Comparison of ENCODE assay signal across 20 mouse cellular contexts in the genomic region with DNA sequence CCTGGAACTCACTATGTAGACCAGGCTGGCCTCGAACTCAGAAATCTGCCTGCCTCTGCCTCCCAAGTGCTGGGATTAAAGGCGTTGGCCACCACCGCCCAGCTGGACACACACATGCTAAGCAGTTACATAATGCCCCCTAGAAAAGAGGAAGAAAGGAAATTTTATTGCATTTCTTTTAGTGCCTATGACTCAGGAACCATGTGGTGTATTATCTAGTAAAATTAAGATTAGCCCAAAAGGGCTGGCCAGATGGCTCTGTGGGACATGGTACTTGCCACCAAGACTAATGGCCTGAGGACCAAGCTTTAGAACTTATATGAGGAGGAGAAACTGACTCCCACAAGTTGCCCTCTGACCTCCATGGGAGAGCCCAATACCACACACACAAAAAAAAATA. TPM values are rescaled to one million over a fixed set of nuclear protein-coding genes. Genes with fewer than 3 reads are reported as not detected.
DNase-seq lines count a peak whose midpoint lies in the region; ATAC-seq and TF ChIP-seq lines count a peak whose summit lies in the region.
"Had no signal": no experiment of that assay in that cellular context is flagged by ENCODE, and none has a peak within 500 bp of the region (broad histone marks: within the 10 kb centered on the region; RNA-seq: fewer than 3 reads in every experiment).

No protein-coding gene starts in this region.

- TF ChIP-seq CTCF in liver, adult 2 months (IDR thresholded peaks at IDR 0.05; ENCODE audit: low read depth, low read length): no peak
- TF ChIP-seq CTCF in bone marrow macrophage, adult 2 months (IDR thresholded peaks at IDR 0.05; ENCODE audit: low read depth, low read length): no peak

- H3K9me3 ChIP-seq in hindbrain, embryonic 13.5 days: no peaks in the 10 kb centered on the region
- H3K9me3 ChIP-seq: embryonic facial prominence, embryonic 10.5 days; forebrain, embryonic 13.5 days; hindbrain, embryonic 12.5 days had no signal

- H3K27me3 ChIP-seq in liver, adult 2 months (ENCODE audit: control insufficient read depth, insufficient read depth, low read length): no peaks in the 10 kb centered on the region
- H3K27me3 ChIP-seq in hindbrain, embryonic 13.5 days: no peaks in the 10 kb centered on the region
- H3K27me3 ChIP-seq: forebrain, embryonic 13.5 days; hindbrain, embryonic 12.5 days had no signal

- no peak for TF ChIP-seq POLR2A in liver, adult 2 months (IDR thresholded peaks at IDR 0.05; ENCODE audit: extremely low read depth, insufficient read depth, low read length)
- no peak for TF ChIP-seq POLR2A in bone marrow macrophage, adult 2 months (IDR thresholded peaks at IDR 0.05; ENCODE audit: borderline replicate concordance, low read depth, low read length)

- H3K4me2 ChIP-seq in hindbrain, embryonic 13.5 days: no peak overlapping the region
- H3K4me2 ChIP-seq: forebrain, embryonic 13.5 days; hindbrain, embryonic 12.5 days had no signal

- DNase-seq in liver, adult 2 months (ENCODE audit: extremely low read depth, low read depth, low spot score): no peak
- no peak for DNase-seq in liver
- no peak for DNase-seq in urinary bladder, postnatal 25 days (ENCODE audit: low spot score)
- DNase-seq in right cerebral cortex, postnatal 14 days: no peak
- DNase-seq: adrenal gland, postnatal 14 days; cerebellum, adult 18-20 months; cerebellum, adult 9-11 months; cerebellum, postnatal 36 days; forebrain, postnatal 0 days; gastrocnemius, postnatal 25 days; heart, adult 11 months; heart, postnatal 10 days; heart, postnatal 4 days had no signal

- peak overlapping the region; percentile 62; the same call in 1 of the 2 replicates for H3K27ac ChIP-seq in liver, adult 2 months (replicated peaks; ENCODE audit: insufficient read depth, low read depth, low read length)
- H3K27ac ChIP-seq in bone marrow macrophage, adult 2 months (ENCODE audit: insufficient read depth, low read depth, low read length): peak overlapping the region; percentile 52
- no peak overlapping the region for H3K27ac ChIP-seq in hindbrain, embryonic 13.5 days
- H3K27ac ChIP-seq: embryonic facial prominence, embryonic 10.5 days; forebrain, embryonic 13.5 days; hindbrain, embryonic 12.5 days; hindbrain, postnatal 0 days had no signal

- WGBS in liver, adult 2 months: 94% methylated on average over 3 of the region's 3 CpGs
- WGBS in hindbrain, embryonic 13.5 days: 89% methylated on average over 3 of the region's 3 CpGs

- peak; percentile 57 for ATAC-seq in megakaryocyte, adult 5-6 weeks (ENCODE audit: poor library complexity, severe bottlenecking)
- no peak for ATAC-seq in hindbrain, embryonic 13.5 days (ENCODE audit: low FRiP score)
- ATAC-seq: forebrain, embryonic 13.5 days; forebrain, postnatal 0 days; hindbrain, postnatal 0 days had no signal

- H3K36me3 ChIP-seq in liver, adult 2 months (ENCODE audit: control insufficient read depth, insufficient read depth, low read length): no peaks in the 10 kb centered on the region
- peaks cover 4% of the 10 kb centered on the region; the same call in 1 of the 2 replicates for H3K36me3 ChIP-seq in hindbrain, embryonic 13.5 days
- H3K36me3 ChIP-seq: hindbrain, embryonic 12.5 days had no signal

- no peaks in the 10 kb centered on the region for H3K79me2 ChIP-seq in liver, adult 2 months (ENCODE audit: control insufficient read depth, insufficient read depth, low read length)

- no peak overlapping the region for H3K4me3 ChIP-seq in liver, adult 2 months (ENCODE audit: insufficient read depth, low read depth, low read length)
- H3K4me3 ChIP-seq in bone marrow macrophage, adult 2 months (ENCODE audit: insufficient read depth, low read length): no peak overlapping the region
- no peak overlapping the region for H3K4me3 ChIP-seq in hindbrain, embryonic 13.5 days
- H3K4me3 ChIP-seq: embryonic facial prominence, embryonic 10.5 days; forebrain, embryonic 13.5 days; hindbrain, embryonic 12.5 days had no signal

- peaks cover 10% of the 10 kb centered on the region; the same call in 1 of the 2 replicates for H3K4me1 ChIP-seq in liver, adult 2 months (ENCODE audit: control insufficient read depth, insufficient read depth, low read length)
- H3K4me1 ChIP-seq in bone marrow macrophage, adult 2 months (ENCODE audit: control insufficient read depth, insufficient read depth, low read length): peaks cover 14% of the 10 kb centered on the region
- H3K4me1 ChIP-seq in hindbrain, embryonic 13.5 days (replicated peaks): peaks cover 22% of the 10 kb centered on the region

- no peak overlapping the region for H3K9ac ChIP-seq in liver, adult 2 months (ENCODE audit: low read depth, low read length)
- H3K9ac ChIP-seq in hindbrain, embryonic 13.5 days: no peak overlapping the region
- H3K9ac ChIP-seq: forebrain, embryonic 13.5 days; forebrain, postnatal 0 days; hindbrain, embryonic 12.5 days had no signal

RNA-seq across cellular contexts. Expression of a gene that starts 4.1 kb away (rescaled TPM):
- 0.83 and 1.3 TPM in 2 replicates for total RNA-seq in liver, adult 2 months (2014; rRNA removed)
- 0.85 and 0.93 TPM in 2 replicates for polyA plus RNA-seq in liver, adult 2 months (2012; rRNA removed)
- 8.6 and 12.9 TPM in 2 replicates for polyA plus RNA-seq in bone marrow macrophage, adult 2 months (2012; ENCODE audit: insufficient read depth, insufficient read length, missing spikeins)
- not detected in 2 replicates for total RNA-seq in megakaryocyte, adult 5-6 weeks (2015)
- not detected in 2 replicates for total RNA-seq in megakaryocyte, adult 5-6 weeks (2017)
- 31.6 and 33.8 TPM in 2 replicates for polyA plus RNA-seq in hindbrain, embryonic 13.5 days (2015; fragmentation: Nextera tagmentation; extraction: Ambion mirVana)

RNA-seq across cellular contexts. Expression of a gene that starts 13.5 kb away (rescaled TPM):
- total RNA-seq in liver, adult 2 months (2014; rRNA removed): 3.7 and 5.5 TPM in 2 replicates
- polyA plus RNA-seq in liver, adult 2 months (2012; rRNA removed): 9.9 and 12.9 TPM in 2 replicates
- polyA plus RNA-seq in bone marrow macrophage, adult 2 months (2012; ENCODE audit: insufficient read depth, insufficient read length, missing spikeins): 25.8 and 28.4 TPM in 2 replicates
- total RNA-seq in megakaryocyte, adult 5-6 weeks (2015): 20.5 and 20.6 TPM in 2 replicates
- 9.5 and 9.9 TPM in 2 replicates for total RNA-seq in megakaryocyte, adult 5-6 weeks (2017)
- polyA plus RNA-seq in hindbrain, embryonic 13.5 days (2015; fragmentation: Nextera tagmentation; extraction: Ambion mirVana): 27.5 and 28.4 TPM in 2 replicates

RNA-seq across cellular contexts. Expression of a gene that starts 21.0 kb away (rescaled TPM):
- 25.3 and 26.4 TPM in 2 replicates for total RNA-seq in liver, adult 2 months (2014; rRNA removed)
- 35.8 and 63.0 TPM in 2 replicates for polyA plus RNA-seq in liver, adult 2 months (2012; rRNA removed)
- 126 and 134 TPM in 2 replicates for polyA plus RNA-seq in bone marrow macrophage, adult 2 months (2012; ENCODE audit: insufficient read depth, insufficient read length, missing spikeins)
- 29.3 and 30.2 TPM in 2 replicates for total RNA-seq in megakaryocyte, adult 5-6 weeks (2015)
- total RNA-seq in megakaryocyte, adult 5-6 weeks (2017): 47.9 and 49.6 TPM in 2 replicates
- 44.9 and 47.2 TPM in 2 replicates for polyA plus RNA-seq in hindbrain, embryonic 13.5 days (2015; fragmentation: Nextera tagmentation; extraction: Ambion mirVana)

RNA-seq across cellular contexts. Expression of a gene that starts 29.1 kb away (rescaled TPM):
- total RNA-seq in liver, adult 2 months (2014; rRNA removed): 33.3 and 38.3 TPM in 2 replicates
- polyA plus RNA-seq in liver, adult 2 months (2012; rRNA removed): 44.6 and 54.8 TPM in 2 replicates
- 71.9 and 73.2 TPM in 2 replicates for polyA plus RNA-seq in bone marrow macrophage, adult 2 months (2012; ENCODE audit: insufficient read depth, insufficient read length, missing spikeins)
- total RNA-seq in megakaryocyte, adult 5-6 weeks (2015): 35.5 and 46.1 TPM in 2 replicates
- total RNA-seq in megakaryocyte, adult 5-6 weeks (2017): 28.7 and 39.4 TPM in 2 replicates
- 147 and 149 TPM in 2 replicates for polyA plus RNA-seq in hindbrain, embryonic 13.5 days (2015; fragmentation: Nextera tagmentation; extraction: Ambion mirVana)
